Mouse (Mus musculus) liver, embryonic 11.5 days (tissue): ENCODE results near the gene Slc35a3. TPM values are rescaled to one million over a fixed set of nuclear protein-coding genes. Genes with fewer than 3 reads are reported as not detected.
"Not testable (repeated sequence)": the region's sequence is repeated elsewhere in the genome, so short reads cannot be mapped to it uniquely, and the experiment has no call there.

Source experiments
- ATAC-seq: fragments of 200-750 bp; cut with Nextera tagmentation; replicated peaks from 2 replicates; pipeline ENCODE4 v1.8.0; 2017; ENCODE audit warnings: moderate number of reproducible peaks, mild to moderate bottlenecking, moderate TSS enrichment, moderate library complexity; ENCODE audit not compliant: low FRiP score
- DNase-seq: peaks from one replicate; pipeline ENCODE4 v3.0.0-alpha.2; 2017; ENCODE audit warnings: low spot score
- H3K27ac ChIP-seq: fragments of 300-500 bp; sonication (generic); 2 replicates; pipeline ENCODE4 v1.5.1; 2014; ENCODE audit warnings: mild to moderate bottlenecking, low read depth, low read length, control low read depth
- H3K27me3 ChIP-seq: fragments of 300-500 bp; sonication (generic); replicated peaks from 2 replicates; pipeline ENCODE4 v1.6.1; 2014; ENCODE audit warnings: low read length, mixed read lengths; ENCODE audit not compliant: control insufficient read depth, insufficient read depth
- H3K36me3 ChIP-seq: fragments of 300-500 bp; sonication (generic); 2 replicates; pipeline ENCODE4 v1.6.1; 2014; ENCODE audit warnings: mild to moderate bottlenecking, low read length, moderate library complexity, mixed read lengths; ENCODE audit not compliant: control insufficient read depth, insufficient read depth
- H3K4me1 ChIP-seq: fragments of 300-500 bp; sonication (generic); replicated peaks from 2 replicates; pipeline ENCODE4 v1.6.1; 2014; ENCODE audit warnings: low read length, mixed read lengths; ENCODE audit not compliant: control insufficient read depth, insufficient read depth
- H3K4me2 ChIP-seq: fragments of 300-500 bp; sonication (generic); 2 replicates; pipeline ENCODE4 v1.6.1; 2014; ENCODE audit warnings: mild to moderate bottlenecking, control low read depth, moderate library complexity
- H3K4me3 ChIP-seq: fragments of 300-500 bp; sonication (generic); 2 replicates; pipeline ENCODE4 v1.5.1; 2014; ENCODE audit warnings: low read depth, low read length, control low read depth
- H3K9ac ChIP-seq: fragments of 300-500 bp; sonication (generic); 2 replicates; pipeline ENCODE4 v1.6.1; 2014; ENCODE audit warnings: low read depth, low read length, control low read depth
- H3K9me3 ChIP-seq: fragments of 300-500 bp; sonication (generic); 2 replicates; pipeline ENCODE4 v1.6.1; 2016; ENCODE audit warnings: low read length, inconsistent platforms, mixed read lengths; ENCODE audit not compliant: control insufficient read depth
- WGBS: fragments of 180-500 bp; shearing (Covaris S2); extraction: QIAGEN DNeasy Blood & Tissue Kit; methylation state at CpG from one replicate; pipeline ENCODE4 v1.1.7; 2014; 5-methylcytosine and 5-hydroxymethylcytosine counted together
- polyA plus RNA-seq: library from polyadenylated mRNA; unstranded; fragments of >200 nt; fragmentation: Nextera tagmentation; extraction: Ambion mirVana; gene quantifications from 2 replicates; pipeline ENCODE4 v1.2.1, GENCODE M21; 2014

Slc35a3 gene
- polyA plus RNA-seq = 20.0 TPM in 2 replicates

DNA sequence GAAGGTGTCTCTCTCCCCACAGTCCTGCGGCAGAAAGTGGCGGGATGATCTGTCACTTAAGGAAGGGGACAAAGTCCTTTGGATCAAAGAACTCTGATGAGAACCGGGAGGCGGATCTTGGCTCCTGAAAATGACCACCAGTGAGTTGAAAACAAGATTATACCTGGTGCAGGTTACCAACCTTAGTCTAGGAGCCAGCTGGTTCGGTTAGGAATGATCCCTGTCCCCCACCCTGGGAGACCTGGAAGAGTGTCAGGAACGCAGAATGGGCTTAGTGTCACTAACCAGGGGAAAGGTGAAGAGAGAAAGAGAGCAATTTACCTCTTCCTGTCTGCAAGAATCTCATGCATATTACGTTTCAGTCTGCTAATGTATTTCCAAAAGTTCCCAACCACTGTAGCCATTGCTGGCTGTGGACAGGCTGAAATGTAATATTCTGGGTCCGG is at the start of gene Slc35a3:
Gene Slc35a3 (minus strand): TSS at position 396 of the 446 bp plus-strand sequence.
- no peaks in the 10 kb centered on the region for H3K27me3 ChIP-seq
- peak; percentile 11; the same call in 1 of the 2 replicates for ATAC-seq
- H3K36me3 ChIP-seq = no peaks in the 10 kb centered on the region
- peak within 1 kb of the TSS; percentile 80 for H3K27ac ChIP-seq
- H3K4me1 ChIP-seq = peaks cover 10% of the 10 kb centered on the region
- H3K9me3 ChIP-seq = no peaks in the 10 kb centered on the region
- DNase-seq = no peak
- H3K4me3 ChIP-seq = peak within 1 kb of the TSS; percentile 97
- H3K4me2 ChIP-seq = peak within 1 kb of the TSS; percentile 78
- peak within 1 kb of the TSS; percentile 97 for H3K9ac ChIP-seq
- 4% methylated on average over 8 of the region's 8 CpGs for WGBS

DNA sequence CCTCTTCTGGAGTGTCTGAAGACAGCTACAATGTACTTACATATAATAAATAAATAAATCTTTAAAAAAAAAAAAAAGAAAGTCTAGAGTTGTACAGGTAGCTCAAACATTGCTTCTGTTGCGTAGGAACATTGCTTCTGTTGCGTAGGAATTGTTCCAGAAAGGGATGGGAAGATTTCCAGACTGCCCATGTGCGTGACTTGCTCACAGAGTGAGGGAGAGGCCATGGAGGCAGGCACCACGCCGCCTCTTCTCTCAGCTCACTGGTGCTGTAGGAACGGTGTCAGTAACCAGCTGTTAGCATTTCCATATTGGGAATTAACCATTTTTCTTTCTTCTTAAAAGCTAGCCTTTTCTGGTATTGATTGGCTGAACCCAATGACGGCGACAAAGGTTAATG is 40.2 kb upstream of the Slc35a3 start:
- ATAC-seq = no peak
- no peak overlapping the region for H3K27ac ChIP-seq
- no peak overlapping the region for H3K4me3 ChIP-seq
- peaks cover 3% of the 10 kb centered on the region for H3K36me3 ChIP-seq
- WGBS = 91% methylated on average over 8 of the region's 8 CpGs
- H3K9me3 ChIP-seq = no peaks in the 10 kb centered on the region
- no peak overlapping the region for H3K4me2 ChIP-seq
- H3K9ac ChIP-seq = no peak overlapping the region
- no peaks in the 10 kb centered on the region for H3K27me3 ChIP-seq
- no peak for DNase-seq
- no peaks in the 10 kb centered on the region for H3K4me1 ChIP-seq

DNA sequence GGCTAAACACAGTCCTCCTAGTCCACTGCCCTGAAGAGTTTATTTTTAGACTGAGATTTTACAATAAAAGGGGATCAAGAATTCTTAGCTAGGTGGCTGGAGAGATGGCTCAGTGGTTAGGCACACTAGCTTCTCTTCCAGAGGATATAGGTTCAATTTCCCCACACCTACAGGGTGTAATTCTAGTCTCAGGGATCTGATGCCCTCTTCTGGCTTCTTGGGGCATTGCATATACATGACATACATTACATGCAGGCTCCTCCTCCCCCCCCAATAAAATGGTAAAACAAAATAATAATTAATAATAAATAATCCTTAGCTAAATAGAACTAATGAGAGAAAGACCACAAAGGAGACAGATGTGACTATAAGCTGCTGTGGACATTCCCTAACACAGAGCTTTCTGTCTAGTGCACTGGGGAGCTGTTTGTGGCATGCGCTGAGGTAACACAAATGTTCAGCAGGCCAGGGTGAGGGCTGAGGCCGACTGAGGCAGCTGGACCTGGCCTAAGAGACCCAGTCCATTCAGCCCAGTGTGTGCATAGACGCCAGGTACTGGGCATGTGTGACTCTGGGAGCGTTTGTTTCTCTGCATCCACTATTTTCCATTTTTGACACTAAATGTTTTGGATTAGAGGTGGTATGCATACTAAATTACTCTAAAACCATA is 38.7 kb upstream of the Slc35a3 start:
- no peak overlapping the region for H3K4me3 ChIP-seq
- H3K4me1 ChIP-seq = no peaks in the 10 kb centered on the region
- ATAC-seq (peak; percentile 59; the same call in 1 of the 2 replicates), DNase-seq (no peak)
- H3K9ac ChIP-seq = no peak overlapping the region
- H3K9me3 ChIP-seq = no peaks in the 10 kb centered on the region
- 78% methylated on average over 4 of the region's 4 CpGs for WGBS
- H3K36me3 ChIP-seq = no peaks in the 10 kb centered on the region
- H3K27ac ChIP-seq = no peak overlapping the region
- H3K27me3 ChIP-seq = no peaks in the 10 kb centered on the region
- H3K4me2 ChIP-seq = no peak overlapping the region

DNA sequence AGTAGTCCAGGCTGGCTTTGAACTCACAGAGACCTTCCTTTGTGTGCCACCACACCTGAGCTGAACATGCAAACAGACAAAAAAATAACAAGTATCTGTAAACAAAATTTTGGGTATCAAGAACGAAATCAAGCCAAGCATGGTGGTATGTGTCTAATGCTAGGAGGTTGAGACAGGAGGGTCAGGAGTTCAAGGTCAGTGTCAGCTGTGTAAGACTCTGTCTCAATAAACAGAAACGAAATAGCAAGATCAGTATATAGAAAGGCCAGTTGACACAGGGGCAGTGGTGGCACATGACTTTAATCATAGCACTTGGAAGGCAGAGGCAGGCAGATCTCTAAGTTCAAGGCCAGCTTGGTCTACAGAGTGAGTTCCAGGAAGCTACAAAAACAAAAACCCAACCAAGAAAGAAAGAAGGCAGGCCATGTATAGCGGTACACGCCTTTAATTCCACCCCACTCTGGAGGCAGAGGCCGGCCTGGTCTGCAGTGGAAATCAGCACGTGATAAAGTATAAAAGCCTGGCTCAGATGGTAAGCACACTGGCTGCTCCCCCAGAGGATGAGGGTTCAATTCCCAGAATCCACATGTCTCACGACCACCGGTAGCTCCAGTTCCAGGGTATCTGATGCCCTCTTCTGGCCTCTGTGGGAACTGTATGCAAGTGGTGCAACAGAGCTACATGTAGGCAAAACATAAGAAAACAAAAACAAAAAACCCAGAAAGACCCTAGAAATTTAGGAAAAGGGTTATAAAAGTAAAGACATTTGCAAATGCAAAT is 36.0 kb upstream of the Slc35a3 start:
- Histone ChIP-seq H3K27me3 (no peaks in the 10 kb centered on the region), H3K4me3 (no peak overlapping the region), H3K36me3 (peaks cover 3% of the 10 kb centered on the region; the same call in 1 of the 2 replicates), H3K9me3 (no peaks in the 10 kb centered on the region), H3K9ac (no peak overlapping the region), H3K27ac (no peak overlapping the region), H3K4me2 (no peak overlapping the region), H3K4me1 (no peaks in the 10 kb centered on the region)
- ATAC-seq (0 out of 2 replicates have a peak, but pooled peaks have one; percentile 14), DNase-seq (no peak)
- WGBS = 55% methylated on average over 8 of the region's 8 CpGs

- not testable (repeated sequence) for H3K36me3 ChIP-seq, H3K27me3 ChIP-seq, ATAC-seq, H3K4me3 ChIP-seq, H3K27ac ChIP-seq, H3K9me3 ChIP-seq, H3K9ac ChIP-seq, H3K4me1 ChIP-seq, H3K4me2 ChIP-seq, DNase-seq
- 89% methylated on average over 7 of the region's 7 CpGs for WGBS
These were observed 35.0 kb upstream of the Slc35a3 start for GRCm38 (mm10) chr3:116747648-116748047.

GRCm38 (mm10) chr3:116740963-116741362 is 28.3 kb upstream of the Slc35a3 start:
- ATAC-seq (no peak), DNase-seq (no peak)
- no peak overlapping the region for H3K9ac ChIP-seq
- H3K27ac ChIP-seq = no peak overlapping the region
- WGBS = 76% methylated on average over 9 of the region's 9 CpGs
- no peaks in the 10 kb centered on the region for H3K27me3 ChIP-seq
- no peak overlapping the region for H3K4me3 ChIP-seq
- H3K36me3 ChIP-seq = peaks cover 6% of the 10 kb centered on the region; the same call in 1 of the 2 replicates
- no peaks in the 10 kb centered on the region for H3K4me1 ChIP-seq
- H3K4me2 ChIP-seq = no peak overlapping the region
- H3K9me3 ChIP-seq = no peaks in the 10 kb centered on the region

GRCm38 (mm10) chr3:116740106-116740505 is 27.5 kb upstream of the Slc35a3 start:
- Histone ChIP-seq H3K4me1 (no peaks in the 10 kb centered on the region), H3K36me3 (peaks cover 6% of the 10 kb centered on the region; the same call in 1 of the 2 replicates), H3K9ac (no peak overlapping the region), H3K9me3 (no peaks in the 10 kb centered on the region), H3K27me3 (no peaks in the 10 kb centered on the region), H3K4me2 (no peak overlapping the region), H3K27ac (no peak overlapping the region), H3K4me3 (no peak overlapping the region)
- no peak for ATAC-seq
- 73% methylated on average over 5 of the region's 5 CpGs for WGBS
- no peak for DNase-seq

DNA sequence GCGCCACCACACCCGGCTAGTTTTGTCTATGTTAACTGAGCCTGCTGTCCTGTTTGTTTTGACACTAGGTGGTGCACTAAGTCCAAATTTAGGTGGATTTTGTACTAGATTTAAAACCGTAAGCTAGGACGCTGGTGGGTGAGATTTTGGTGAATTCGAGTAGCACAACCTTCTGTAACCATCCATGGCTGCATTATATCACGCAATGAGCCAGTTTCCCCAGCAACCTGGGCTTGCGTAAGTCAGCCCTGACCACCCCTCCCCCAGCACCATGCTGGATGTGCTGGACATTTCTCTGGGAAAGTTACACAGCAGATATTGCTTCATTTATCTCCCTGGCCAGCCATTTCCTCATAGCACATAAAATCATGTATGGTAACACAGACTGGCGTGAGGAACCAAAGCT is 24.7 kb upstream of the Slc35a3 start:
- DNase-seq (no peak), ATAC-seq (0 out of 2 replicates have a peak, but pooled peaks have one; percentile 39)
- Histone ChIP-seq H3K4me2 (no peak overlapping the region), H3K9me3 (no peaks in the 10 kb centered on the region), H3K4me1 (no peaks in the 10 kb centered on the region), H3K4me3 (no peak overlapping the region), H3K27me3 (no peaks in the 10 kb centered on the region), H3K27ac (no peak overlapping the region), H3K9ac (no peak overlapping the region), H3K36me3 (no peaks in the 10 kb centered on the region)
- 69% methylated on average over 8 of the region's 8 CpGs for WGBS
